Mouse (Mus musculus): ENCODE results near the gene Letmd1. TPM values are rescaled to one million over a fixed set of nuclear protein-coding genes. Genes with fewer than 3 reads are reported as not detected.
"Not testable (repeated sequence)": the region's sequence is repeated elsewhere in the genome, so short reads cannot be mapped to it uniquely, and the experiment has no call there.

The Letmd1 gene
- total RNA-seq, 2 experiments from 2014 or later, result 56.9 to 58.5 TPM

DNA sequence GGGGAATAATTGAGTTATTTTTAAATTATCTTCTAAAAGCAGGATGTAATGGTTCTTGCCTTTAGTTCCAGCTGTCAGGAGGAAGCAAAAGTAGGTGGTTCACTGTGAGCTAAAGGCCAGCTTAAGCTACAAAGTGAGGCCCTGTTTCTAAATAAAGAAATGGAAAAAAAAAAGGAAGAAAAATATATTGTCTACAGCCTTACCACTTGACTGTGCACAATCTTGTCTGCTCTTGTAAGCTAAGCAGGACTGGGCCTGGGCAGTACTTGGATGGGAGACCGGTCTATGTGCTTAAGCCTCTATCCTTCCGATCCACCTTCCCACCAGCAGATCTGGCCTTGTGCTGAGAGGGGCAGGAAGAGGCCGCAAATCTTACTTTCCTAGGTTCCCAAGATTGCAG, 19.3 kb upstream of the Letmd1 start:
- DNase-seq (ENCODE audit: extremely low spot score in 1 of 2, low spot score in 1 of 2), result no peak

DNA sequence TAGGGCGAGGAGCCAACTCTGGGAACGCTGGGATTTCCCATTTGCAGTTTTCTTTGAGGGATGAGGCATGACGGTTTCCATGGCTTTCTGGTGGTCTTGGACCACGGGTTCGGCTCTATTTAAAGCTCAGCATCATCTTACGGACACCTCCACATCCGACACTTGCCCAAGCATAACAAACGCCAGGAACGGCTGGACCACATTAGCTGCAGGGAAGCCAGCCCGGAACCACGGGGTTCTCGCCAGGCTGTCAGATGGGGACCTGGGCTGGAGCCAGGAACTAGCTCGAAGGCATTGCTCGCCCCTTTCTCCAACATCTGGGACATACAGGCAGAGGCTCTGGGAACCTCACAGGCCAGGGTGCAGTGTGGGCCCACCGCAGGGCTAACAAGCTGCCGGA, 17.6 kb upstream of the Letmd1 start:
- DNase-seq (ENCODE audit: extremely low spot score in 1 of 2, low spot score in 1 of 2), result peak in 1 of 2 experiments; percentile 55

DNA sequence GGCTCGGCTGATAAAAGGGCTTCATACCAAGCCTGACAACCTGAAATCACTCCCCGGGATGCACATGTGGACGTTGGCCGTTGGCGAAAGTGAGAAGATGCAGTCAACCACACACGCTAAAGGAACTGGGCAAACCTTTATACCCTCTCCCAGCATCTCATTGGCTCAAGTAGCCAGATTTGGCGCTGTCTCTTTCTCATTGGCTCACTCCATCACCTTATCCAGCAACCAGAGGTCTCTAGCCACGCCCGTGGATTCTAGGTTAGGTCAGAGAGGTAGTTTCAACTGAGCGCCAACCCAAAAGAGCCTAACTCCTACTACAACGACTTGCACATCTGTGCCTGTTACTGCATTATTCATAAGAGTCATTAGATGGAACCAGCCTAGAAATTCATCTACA, 16.3 kb upstream of the Letmd1 start:
- DNase-seq (ENCODE audit: extremely low spot score in 1 of 2, low spot score in 1 of 2), result no peak

DNA sequence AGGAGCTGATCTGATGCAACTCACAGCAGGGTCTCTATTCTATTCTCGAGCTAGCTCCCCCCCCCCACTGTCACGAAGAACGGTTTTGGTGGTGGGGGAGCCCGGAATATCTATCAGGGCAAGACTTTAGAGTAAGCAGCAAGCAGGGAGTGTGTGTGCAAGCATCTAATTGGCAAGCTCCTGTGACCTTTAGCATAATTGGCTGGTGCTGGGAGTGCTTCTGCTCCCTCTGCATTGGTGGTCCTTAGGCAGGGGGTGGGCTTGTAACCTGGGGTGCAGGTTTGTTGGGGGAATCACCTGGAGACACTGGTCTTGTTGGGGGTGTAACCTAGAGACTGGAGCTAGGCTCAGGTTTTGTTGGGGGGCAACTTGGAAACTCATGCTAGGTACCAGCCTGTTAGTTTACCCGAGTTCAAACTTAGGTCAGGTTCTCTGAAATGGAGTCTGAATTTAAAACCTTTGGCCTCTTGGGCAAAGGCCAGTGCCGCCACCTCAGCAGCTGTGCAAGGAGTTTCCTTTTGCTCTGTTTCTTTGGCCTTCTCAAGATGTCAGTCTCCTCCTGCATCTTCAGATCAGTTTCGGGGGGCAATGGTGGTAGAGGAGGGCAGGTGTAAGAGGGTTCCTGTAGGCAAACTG, 12.3 kb upstream of the Letmd1 start:
- no peak for DNase-seq (ENCODE audit: extremely low spot score in 1 of 2, low spot score in 1 of 2)

DNA sequence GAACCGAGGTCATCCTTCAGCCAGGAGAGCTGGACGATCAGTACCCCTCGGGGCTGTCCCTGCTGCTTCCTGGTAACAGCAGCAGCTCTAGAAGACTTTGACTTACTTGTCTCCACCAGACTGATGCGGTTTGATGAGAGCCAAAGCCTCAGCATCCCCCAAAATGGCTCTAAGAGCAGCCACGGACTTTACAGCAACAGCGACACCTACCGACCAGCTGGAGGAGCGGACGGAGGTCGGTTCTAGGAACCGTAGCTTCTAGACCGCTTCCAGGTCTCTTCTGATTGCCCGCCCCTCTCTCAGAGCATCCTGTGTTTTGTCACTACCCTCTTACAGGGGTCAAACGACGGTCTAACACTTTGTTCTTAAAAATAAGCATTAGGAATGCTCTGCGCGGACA, 11.5 kb upstream of the Letmd1 start:
- peak in 1 of 2 experiments; percentile 86 for DNase-seq (ENCODE audit: extremely low spot score in 1 of 2, low spot score in 1 of 2)

DNA sequence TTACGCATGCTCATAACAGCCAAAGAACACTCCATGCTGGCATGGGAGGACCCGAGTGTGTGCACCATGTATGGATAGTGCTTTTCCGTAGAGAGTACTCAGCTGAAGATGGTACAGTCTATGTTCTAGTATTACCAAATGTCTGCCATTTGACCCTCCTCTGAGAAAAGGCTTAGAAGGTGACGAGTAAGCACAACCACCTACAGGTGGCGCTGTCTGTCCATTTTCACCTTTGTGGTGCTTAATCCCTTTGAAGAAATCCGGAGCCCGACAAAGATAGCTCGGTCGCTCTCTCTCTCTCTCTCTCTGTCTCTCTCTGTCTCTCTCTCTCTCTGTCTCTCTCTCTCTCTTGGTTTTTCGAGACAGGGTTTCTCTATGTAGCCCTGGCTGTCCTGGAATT, 10.8 kb upstream of the Letmd1 start:
- peak in 1 of 2 experiments; percentile 73 for DNase-seq (ENCODE audit: extremely low spot score in 1 of 2, low spot score in 1 of 2)

DNA sequence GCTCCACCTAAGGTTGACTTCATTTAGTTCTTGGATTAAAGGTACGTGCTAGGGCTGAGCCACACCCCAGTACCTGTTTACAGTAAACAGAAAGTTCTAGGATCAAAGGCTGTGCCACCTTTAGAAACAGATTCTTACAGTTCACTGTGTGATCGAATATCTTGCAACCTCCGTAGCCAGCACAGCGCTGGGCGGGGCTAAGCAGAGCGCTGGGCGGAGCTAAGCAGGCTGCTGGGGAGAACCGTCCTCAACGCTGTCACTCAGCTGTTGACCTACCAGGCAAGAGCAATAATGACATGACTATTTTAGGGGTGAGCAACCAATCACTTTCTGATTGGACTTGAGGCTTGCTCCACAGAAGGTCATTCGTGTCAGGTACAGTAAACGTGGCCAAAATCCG, 7.9 kb upstream of the Letmd1 start:
- DNase-seq (ENCODE audit: extremely low spot score in 1 of 2, low spot score in 1 of 2), result no peak

DNA sequence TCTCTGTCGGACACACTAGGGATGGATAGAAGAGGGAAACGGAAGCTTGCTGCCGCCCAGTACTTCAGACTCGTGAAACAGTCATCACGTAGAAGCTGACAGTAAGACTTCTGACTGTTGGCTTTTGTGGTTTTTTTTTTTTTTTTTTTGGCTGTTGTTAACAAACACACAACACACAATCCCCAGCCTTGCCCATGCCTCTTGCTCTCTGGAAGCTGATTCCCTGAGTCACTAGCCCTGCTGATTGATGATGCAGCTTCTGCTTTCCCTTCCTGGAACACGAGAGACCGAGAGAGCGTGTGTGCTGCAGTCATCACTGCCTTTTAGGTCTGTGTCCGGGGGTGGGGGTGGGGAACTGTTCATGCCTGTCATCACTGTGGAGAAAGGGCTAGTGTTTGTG, 7.2 kb upstream of the Letmd1 start:
- DNase-seq (ENCODE audit: extremely low spot score in 1 of 2, low spot score in 1 of 2), result no peak

DNA sequence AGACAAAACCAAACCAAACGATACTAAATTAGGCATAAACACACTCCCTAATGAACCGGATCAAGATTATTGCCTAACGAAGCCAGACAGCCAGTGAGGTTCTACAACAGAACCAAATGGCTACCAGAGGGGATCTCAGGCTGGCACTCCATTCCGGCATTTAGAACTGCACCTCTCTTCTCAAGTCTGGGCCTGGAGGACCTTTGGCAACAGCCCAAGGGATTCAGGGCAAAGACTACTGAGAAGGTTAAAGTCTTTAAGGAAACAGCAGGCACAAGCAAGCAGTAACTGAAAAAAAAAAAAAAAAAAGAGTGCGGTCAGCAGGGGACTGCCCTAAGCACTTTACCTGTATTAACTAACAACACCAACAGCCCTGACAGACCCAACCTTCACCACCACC, 6.7 kb upstream of the Letmd1 start:
- no peak for DNase-seq (ENCODE audit: extremely low spot score in 1 of 2, low spot score in 1 of 2)

DNA sequence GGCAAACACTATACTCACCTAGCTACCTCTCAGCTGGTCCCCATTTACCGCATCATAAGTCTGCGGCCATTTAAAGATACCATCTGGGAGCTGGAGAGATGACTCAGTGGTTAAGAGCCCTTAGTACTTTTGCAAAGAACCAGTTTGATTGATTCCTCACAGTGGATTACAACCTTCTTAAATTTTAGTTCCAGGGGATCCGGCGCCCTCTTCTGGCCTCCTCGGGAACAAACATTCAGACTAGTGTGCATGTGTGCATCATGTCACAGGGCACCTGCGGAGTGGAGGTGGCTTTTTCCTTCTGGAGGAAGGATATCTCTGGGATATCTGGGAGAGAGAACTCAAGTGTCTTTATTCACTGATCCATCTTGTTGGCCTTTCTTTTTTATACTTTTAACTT, 5.1 kb upstream of the Letmd1 start:
- DNase-seq (ENCODE audit: extremely low spot score in 1 of 2, low spot score in 1 of 2), result peak in 1 of 2 experiments; percentile 84

DNA sequence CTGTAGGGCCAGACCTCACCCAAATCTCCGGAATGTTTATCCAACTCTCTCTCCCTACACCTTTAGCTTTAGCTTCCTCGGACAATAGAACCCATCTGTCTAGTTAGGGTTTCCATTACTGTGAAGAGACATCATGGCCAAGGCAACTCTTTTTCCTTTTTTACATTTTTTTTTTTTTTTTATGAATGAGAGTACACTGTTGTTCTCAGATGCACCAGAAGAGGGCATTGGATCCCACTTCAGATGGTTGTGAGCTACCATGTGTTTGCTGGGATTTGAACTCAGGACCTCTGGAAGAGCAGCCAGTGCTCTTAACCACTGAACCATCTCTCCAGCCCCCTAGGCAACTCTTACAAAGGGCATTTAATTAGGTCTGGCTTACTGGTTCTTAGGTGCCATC, 3.4 kb upstream of the Letmd1 start:
- no peak for DNase-seq (ENCODE audit: extremely low spot score in 1 of 2, low spot score in 1 of 2)

DNA sequence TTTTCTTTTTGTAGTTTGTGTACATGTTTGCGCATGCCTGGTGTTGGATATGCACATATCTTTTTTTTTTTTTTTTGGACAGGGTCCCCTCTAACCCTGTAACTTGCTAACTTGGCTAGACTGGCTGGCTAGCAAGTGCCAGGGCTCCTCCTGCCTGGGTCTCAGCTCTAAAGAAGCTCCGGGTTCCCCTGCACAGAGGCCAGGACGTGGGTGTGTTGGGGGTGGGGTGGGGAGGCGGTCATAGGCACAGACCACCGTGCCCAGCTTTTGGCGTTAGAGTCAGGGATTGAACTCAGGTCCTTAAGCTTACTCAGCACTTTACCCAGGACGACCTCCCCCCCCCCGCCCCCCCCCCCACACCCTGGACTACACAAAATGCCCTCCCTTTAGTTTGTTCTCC, 1.1 kb upstream of the Letmd1 start:
- no peak for DNase-seq (ENCODE audit: extremely low spot score in 1 of 2, low spot score in 1 of 2)

DNA sequence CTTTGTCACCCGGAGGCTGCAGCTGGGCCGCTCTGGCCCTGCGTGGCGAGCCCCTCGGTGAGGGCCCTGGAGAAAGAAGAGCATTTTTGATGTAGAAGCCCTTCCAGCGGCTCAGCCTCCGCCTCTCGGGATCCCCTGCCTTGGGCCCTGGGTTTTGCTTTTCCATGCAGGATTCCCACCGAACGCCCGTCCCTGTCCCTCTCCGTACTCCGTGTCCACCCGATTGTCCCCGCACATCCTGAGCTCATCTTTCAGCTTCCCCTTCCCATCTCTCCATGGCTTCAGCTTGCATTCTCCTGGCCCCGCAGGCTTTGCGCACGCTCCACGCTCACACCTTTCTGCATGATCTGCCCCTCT, 344 bp downstream of the Letmd1 start:
- DNase-seq (ENCODE audit: extremely low spot score in 1 of 2, low spot score in 1 of 2), result no peak

DNA sequence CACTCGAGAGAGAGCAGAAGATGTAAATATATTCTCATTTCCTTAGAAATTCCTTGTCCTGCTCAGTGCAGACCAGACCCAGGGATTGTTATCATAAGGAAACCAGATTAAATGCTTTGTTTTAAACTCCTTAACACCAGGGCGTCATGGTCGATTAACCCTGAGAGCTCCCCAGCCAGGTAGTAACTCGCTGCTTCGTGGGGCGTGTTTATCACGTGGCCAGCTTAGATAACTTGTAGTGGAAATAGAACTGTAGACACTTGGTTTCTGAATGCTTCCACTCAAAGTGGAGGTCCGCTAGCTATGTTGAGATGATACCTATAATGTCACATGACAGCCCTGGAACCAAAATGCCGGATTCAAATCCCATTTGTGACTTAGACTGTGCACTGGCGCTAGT, 1.2 kb downstream of the Letmd1 start:
- DNase-seq (ENCODE audit: extremely low spot score in 1 of 2, low spot score in 1 of 2), result no peak

DNA sequence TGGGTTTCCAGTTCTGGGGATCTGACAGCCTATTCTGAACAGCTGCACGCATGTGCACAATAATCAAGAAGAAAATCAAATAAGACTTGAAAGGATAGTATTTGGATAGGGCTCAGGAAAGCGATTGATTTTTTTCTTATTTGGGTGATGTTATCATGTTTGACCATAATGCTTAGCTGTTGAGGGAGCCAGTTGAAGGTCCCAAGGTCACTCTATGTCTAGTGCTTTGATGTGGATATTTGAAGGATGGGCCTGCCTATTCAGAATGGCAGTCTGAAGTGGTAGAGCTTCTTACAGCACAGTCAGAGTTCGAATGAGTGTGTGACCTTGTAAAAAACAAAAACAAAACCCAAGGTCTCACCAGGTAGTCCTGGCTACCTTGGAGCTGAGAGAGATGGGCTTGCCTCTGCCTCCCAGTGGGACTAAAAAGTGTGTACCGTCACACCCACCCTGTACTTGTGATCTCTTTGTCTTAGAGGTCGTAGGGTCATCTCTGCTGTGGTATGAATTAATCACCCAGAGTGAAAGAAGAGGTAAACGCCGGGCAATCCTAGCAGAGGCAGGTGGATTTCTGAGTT, 5.2 kb downstream of the Letmd1 start:
- no peak for DNase-seq (ENCODE audit: extremely low spot score in 1 of 2, low spot score in 1 of 2)

DNA sequence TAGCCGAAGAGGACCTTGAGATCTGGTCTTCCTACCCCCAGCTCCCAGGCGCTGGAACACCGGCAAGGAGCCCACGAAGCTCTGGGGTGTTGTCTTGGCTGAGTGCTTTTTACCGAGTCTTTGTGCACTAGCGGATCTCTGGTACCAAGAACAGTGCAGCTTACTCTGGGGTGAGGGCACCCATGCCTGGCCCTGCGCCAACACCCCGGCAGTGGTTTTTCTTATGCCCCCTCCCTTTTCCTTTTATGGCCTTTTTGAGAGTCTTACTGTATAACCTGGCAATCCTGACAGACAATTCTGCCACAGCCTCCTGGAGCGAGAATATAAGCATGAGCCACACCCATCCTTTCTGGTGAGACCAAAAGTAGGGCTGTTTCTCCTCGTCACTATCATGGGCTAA, 9.5 kb downstream of the Letmd1 start:
- DNase-seq (ENCODE audit: extremely low spot score in 1 of 2, low spot score in 1 of 2), result no peak

DNA sequence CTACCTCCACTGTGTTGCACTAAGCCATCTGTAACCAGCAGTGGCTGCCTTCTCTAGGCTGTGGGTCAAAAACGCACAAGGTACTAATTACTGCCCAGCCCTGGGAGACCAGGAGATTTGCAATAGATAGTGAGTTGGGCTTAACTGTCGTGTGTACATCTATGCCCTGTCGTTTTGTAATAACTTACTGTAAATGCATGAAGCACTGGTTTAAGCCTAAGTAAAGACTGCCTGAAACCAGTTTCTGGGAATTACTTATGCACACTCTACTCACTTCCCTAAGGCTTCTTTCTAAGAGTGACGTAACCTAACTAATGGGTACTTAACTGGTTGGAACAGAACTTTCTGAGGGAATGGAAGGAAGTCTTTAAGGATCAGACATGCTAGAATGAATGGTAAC, 10.1 kb downstream of the Letmd1 start:
- no peak for DNase-seq (ENCODE audit: extremely low spot score in 1 of 2, low spot score in 1 of 2)

DNA sequence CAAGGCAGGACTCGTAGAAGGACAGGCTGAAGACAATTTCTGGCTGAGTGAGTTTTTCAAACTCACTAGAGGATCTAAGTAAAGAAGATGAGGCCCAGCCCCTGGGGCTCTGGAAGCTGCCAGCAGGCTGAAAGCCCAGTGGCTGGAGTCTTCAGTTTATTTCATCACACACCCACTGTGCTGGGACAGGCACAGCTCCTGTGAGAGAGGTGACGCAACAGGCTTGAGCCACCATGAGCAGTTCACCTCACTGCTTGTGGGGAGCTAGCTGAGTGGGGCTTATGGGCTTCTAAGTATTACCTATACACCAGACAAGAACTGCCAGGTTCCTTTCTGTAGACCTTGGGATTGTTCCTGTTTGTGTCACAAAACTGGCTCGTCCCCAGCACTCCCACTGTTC, 16.8 kb downstream of the Letmd1 start:
- DNase-seq (ENCODE audit: extremely low spot score in 1 of 2, low spot score in 1 of 2), result no peak

DNA sequence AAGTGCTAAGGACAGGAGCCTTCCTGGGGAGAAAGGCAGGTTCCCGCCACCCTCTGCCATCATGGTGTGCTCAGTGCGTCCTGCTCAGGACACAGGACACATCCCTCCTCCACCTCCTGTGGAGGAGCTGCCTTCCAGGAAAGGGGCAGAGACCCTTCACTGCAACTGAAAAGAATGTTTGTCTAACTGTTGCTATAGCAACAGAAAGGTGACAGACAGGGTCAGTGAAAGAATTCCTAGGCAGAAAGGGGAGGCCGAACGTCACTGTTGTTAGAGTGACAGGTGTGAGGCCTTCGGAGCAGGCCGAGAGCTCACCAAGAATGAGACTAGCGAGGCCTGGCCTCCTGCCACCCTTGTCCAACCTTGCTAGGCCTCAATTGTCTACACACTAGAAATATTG, 17.6 kb downstream of the Letmd1 start:
- DNase-seq (ENCODE audit: extremely low spot score in 1 of 2, low spot score in 1 of 2), result no peak

DNA sequence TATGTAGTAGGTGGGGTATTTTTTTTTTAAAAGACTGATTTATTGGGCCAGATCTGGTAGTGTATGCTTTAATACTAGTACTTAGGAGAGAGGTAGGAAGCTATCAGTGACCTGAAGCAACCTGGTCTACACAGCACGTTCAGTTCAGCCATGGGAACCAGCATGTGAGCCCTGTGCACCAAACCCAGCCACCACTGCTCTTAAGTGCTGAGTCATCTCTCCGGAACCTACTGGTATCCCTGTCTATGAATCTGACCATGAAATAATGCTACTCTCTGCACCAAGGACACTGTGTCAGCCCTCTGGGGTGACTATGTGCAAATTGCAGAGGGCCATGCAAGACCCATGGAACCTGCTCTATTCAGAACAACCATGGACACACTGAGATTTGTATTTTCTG, 18.2 kb downstream of the Letmd1 start:
- no peak for DNase-seq (ENCODE audit: extremely low spot score in 1 of 2, low spot score in 1 of 2)

DNA sequence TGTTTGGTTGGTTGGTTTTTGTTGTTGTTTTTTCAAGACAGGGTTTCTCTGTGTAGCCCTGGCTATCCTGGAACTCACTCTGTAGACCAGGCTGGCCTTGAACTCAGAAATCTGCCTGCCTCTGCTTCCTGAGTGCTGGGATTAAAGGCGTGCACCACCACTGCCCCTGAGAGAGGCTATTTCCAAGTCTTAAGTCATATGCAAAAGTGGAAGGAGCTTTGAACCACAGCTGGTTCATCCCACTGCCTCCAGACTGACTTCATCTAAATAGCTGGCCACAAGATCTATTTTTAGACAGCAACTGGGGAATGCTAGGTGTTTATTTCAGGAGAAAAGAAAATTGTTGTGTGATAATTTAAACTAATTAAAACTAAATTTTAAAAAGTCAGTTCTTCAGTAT, 19.5 kb downstream of the Letmd1 start:
- DNase-seq (ENCODE audit: extremely low spot score in 1 of 2, low spot score in 1 of 2), result not testable (repeated sequence)

DNA sequence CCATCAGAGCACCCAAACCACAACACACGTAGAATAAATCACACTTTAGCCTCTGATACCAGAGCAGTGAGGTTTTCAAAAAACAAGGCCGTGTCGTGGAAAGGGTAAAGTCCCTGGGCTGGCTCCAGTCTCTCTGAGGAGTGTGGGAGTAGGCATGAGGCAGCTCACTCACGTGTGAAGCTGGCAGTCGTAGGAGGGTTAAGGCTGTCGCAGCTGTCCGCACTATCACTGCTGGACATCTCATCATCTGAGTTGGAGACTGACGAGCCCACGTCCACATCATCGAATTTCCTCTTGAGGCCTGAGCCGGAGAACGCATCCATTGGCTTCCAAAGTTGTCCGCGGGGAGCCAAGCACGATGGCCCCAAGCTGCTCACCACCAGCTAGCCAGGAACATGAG, 20.4 kb downstream of the Letmd1 start:
- DNase-seq (ENCODE audit: extremely low spot score in 1 of 2, low spot score in 1 of 2), result no peak

DNA sequence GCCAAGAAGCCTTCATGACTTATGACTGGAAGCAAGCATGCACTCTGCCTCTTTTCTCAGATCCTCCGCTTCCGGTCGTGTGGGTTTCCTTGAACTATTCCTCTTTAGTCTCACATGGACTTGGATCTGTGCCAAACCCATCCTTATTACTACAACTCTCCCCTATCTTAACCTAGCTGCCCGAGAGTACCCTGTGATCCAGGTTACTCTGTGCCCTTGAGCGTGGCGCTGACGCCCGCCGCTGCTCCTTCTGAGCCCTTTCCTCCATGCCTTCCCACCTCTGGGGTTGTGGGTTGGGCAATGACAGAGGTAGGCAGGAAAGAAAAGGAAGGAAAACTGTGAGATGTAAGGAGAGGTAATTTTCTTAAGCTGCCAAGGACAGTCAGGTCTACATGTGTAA, 23.1 kb downstream of the Letmd1 start:
- no peak for DNase-seq (ENCODE audit: extremely low spot score in 1 of 2, low spot score in 1 of 2)

All from layer of hippocampus, postnatal 25 days (tissue).